Mouse (Mus musculus): ENCODE measurements around the gene Pou2f2.

Pou2f2 gene

GRCm38 (mm10) chr7:25141761-25142160 is 37.8 kb downstream of the Pou2f2 start:
- DNase-seq (ENCODE audit: low spot score) = no peak

GRCm38 (mm10) chr7:25137553-25137952 is 42.0 kb downstream of the Pou2f2 start:
- no peak for DNase-seq (ENCODE audit: low spot score)

GRCm38 (mm10) chr7:25133092-25134049 is 46.2 kb downstream of the Pou2f2 start:
- peak; percentile 72 for DNase-seq (ENCODE audit: low spot score)

- DNase-seq (ENCODE audit: low spot score) = peak; percentile 44
These were observed 47.1 kb downstream of the Pou2f2 start for GRCm38 (mm10) chr7:25132318-25132960.

- DNase-seq (ENCODE audit: low spot score) = no peak
These were observed 48.3 kb downstream of the Pou2f2 start for GRCm38 (mm10) chr7:25131247-25131646.

GRCm38 (mm10) chr7:25130565-25130964 is 49.0 kb downstream of the Pou2f2 start:
- no peak for DNase-seq (ENCODE audit: low spot score)

- peak; percentile 43 for DNase-seq (ENCODE audit: low spot score)
These were observed 50.0 kb downstream of the Pou2f2 start for GRCm38 (mm10) chr7:25129390-25129979.

GRCm38 (mm10) chr7:25127971-25128370 is 51.6 kb downstream of the Pou2f2 start:
- DNase-seq (ENCODE audit: low spot score) = no peak

GRCm38 (mm10) chr7:25125716-25126281 is 53.7 kb downstream of the Pou2f2 start:
- DNase-seq (ENCODE audit: low spot score) = no peak

- no peak for DNase-seq (ENCODE audit: low spot score)
These were observed 58.2 kb downstream of the Pou2f2 start for GRCm38 (mm10) chr7:25121240-25121786.

GRCm38 (mm10) chr7:25120061-25120834 is 59.3 kb downstream of the Pou2f2 start:
- peak; percentile 42 for DNase-seq (ENCODE audit: low spot score)

GRCm38 (mm10) chr7:25112956-25113603 is 66.4 kb downstream of the Pou2f2 start:
- DNase-seq (ENCODE audit: low spot score) = no peak

GRCm38 (mm10) chr7:25112178-25112955 is 67.2 kb downstream of the Pou2f2 start:
- no peak for DNase-seq (ENCODE audit: low spot score)

GRCm38 (mm10) chr7:25110336-25110735 is 69.2 kb downstream of the Pou2f2 start:
- DNase-seq (ENCODE audit: low spot score) = no peak

GRCm38 (mm10) chr7:25109355-25109754 is 70.2 kb downstream of the Pou2f2 start:
- no peak for DNase-seq (ENCODE audit: low spot score)

- no peak for DNase-seq (ENCODE audit: low spot score)
These were observed 72.6 kb downstream of the Pou2f2 start for GRCm38 (mm10) chr7:25106790-25107502.

GRCm38 (mm10) chr7:25105411-25106160 is 73.9 kb downstream of the Pou2f2 start:
- DNase-seq (ENCODE audit: low spot score) = peak; percentile 80

- DNase-seq (ENCODE audit: low spot score) = no peak
These were observed 79.9 kb downstream of the Pou2f2 start for GRCm38 (mm10) chr7:25099581-25099980.

GRCm38 (mm10) chr7:25098169-25098568 is 81.4 kb downstream of the Pou2f2 start:
- DNase-seq (ENCODE audit: low spot score) = no peak
